In genomic region chr11:83640141-83640540, GRCm38 (mm10) we compare ENCODE assay signal across 16 mouse cellular contexts. TPM values are rescaled to one million over a fixed set of nuclear protein-coding genes. Genes with fewer than 3 reads are reported as not detected.
DNase-seq lines count a peak whose midpoint lies in the region; ATAC-seq and TF ChIP-seq lines count a peak whose summit lies in the region.
"Had no signal": no experiment of that assay in that cellular context is flagged by ENCODE, and none has a peak within 500 bp of the region (broad histone marks: within the 10 kb centered on the region; RNA-seq: fewer than 3 reads in every experiment).

No protein-coding gene starts in this region.

- H3K27ac ChIP-seq in spleen, adult 2 months (ENCODE audit: insufficient read depth, low read length) = peak overlapping the region; percentile 71
- H3K27ac ChIP-seq in stomach, postnatal 0 days (replicated peaks) = no peak overlapping the region
- H3K27ac ChIP-seq: hindbrain, embryonic 13.5 days; neural tube, embryonic 13.5 days; stomach, embryonic 15.5 days had no signal

- TF ChIP-seq CTCF in spleen, adult 2 months (IDR thresholded peaks at IDR 0.05; ENCODE audit: extremely low read depth, insufficient read depth, insufficient read length, insufficient replicate concordance) = no peak
- TF ChIP-seq CTCF in stomach, postnatal 0 days (IDR thresholded peaks at IDR 0.05; ENCODE audit: low read depth) = no peak

- peak; percentile 57 for DNase-seq in CD4-positive helper T cell, adult 2 months (ENCODE audit: low read depth, low spot score)
- DNase-seq in brain, adult 2 months (ENCODE audit: low read depth, low spot score) = peak; percentile 35
- peak; percentile 66 for DNase-seq in lung, postnatal 25 days (ENCODE audit: low spot score)
- peak; percentile 53 to 84 for DNase-seq in spleen, adult 2 months (ENCODE audit: low read depth in 1 of 2, low spot score in 2 of 2)
- no peak for DNase-seq in kidney, postnatal 4 days
- DNase-seq in kidney, adult 18-20 months = no peak
- DNase-seq in stomach, postnatal 0 days (ENCODE audit: low spot score) = no peak
- DNase-seq in adrenal gland, postnatal 36 days = no peak

- H3K36me3 ChIP-seq in spleen, adult 2 months (ENCODE audit: control insufficient read depth, insufficient read depth, low read length) = no peaks in the 10 kb centered on the region
- H3K36me3 ChIP-seq in stomach, postnatal 0 days (ENCODE audit: control insufficient read depth, insufficient read depth, low read length) = no peaks in the 10 kb centered on the region
- H3K36me3 ChIP-seq: G1E; hindbrain, embryonic 13.5 days; neural tube, embryonic 13.5 days; stomach, embryonic 15.5 days had no signal

- peaks cover 12% of the 10 kb centered on the region; the same call in 1 of the 2 replicates for H3K4me1 ChIP-seq in spleen, adult 2 months (ENCODE audit: control insufficient read depth, insufficient read depth, insufficient read length)
- H3K4me1 ChIP-seq in stomach, postnatal 0 days (replicated peaks; ENCODE audit: control insufficient read depth, insufficient read depth) = no peaks in the 10 kb centered on the region
- H3K4me1 ChIP-seq: hindbrain, embryonic 13.5 days; neural tube, embryonic 13.5 days; stomach, embryonic 15.5 days had no signal

- H3K9me3 ChIP-seq in stomach, postnatal 0 days (ENCODE audit: control insufficient read depth, low read length) = no peaks in the 10 kb centered on the region
- H3K9me3 ChIP-seq: G1E; hindbrain, embryonic 13.5 days; neural tube, embryonic 13.5 days; stomach, embryonic 15.5 days had no signal

- TF ChIP-seq POLR2A in spleen, adult 2 months (IDR thresholded peaks at IDR 0.05; ENCODE audit: low read depth, low read length) = no peak

- H3K27me3 ChIP-seq in spleen, adult 2 months (ENCODE audit: control insufficient read depth, insufficient read depth, low read length) = no peaks in the 10 kb centered on the region
- H3K27me3 ChIP-seq in stomach, postnatal 0 days (ENCODE audit: control insufficient read depth, insufficient read depth, low read length) = no peaks in the 10 kb centered on the region
- H3K27me3 ChIP-seq: hindbrain, embryonic 13.5 days; neural tube, embryonic 13.5 days; stomach, embryonic 15.5 days had no signal

- no peak for TF ChIP-seq EP300 in stomach, postnatal 0 days (optimal IDR thresholded peaks at IDR 0.05)

- H3K4me3 ChIP-seq in spleen, adult 2 months (ENCODE audit: extremely low read depth, insufficient read depth, insufficient read length) = no peak overlapping the region
- H3K4me3 ChIP-seq in stomach, postnatal 0 days (ENCODE audit: low read depth, low read length) = no peak overlapping the region
- H3K4me3 ChIP-seq: hindbrain, embryonic 13.5 days; neural tube, embryonic 13.5 days; stomach, embryonic 15.5 days had no signal

- no peak overlapping the region for H3K4me2 ChIP-seq in stomach, postnatal 0 days (replicated peaks; ENCODE audit: low read depth)
- H3K4me2 ChIP-seq: hindbrain, embryonic 13.5 days; neural tube, embryonic 13.5 days; stomach, embryonic 15.5 days had no signal

- H3K9ac ChIP-seq in stomach, postnatal 0 days (ENCODE audit: low read length) = no peak overlapping the region
- H3K9ac ChIP-seq: hindbrain, embryonic 13.5 days; neural tube, embryonic 13.5 days; stomach, embryonic 15.5 days had no signal

- WGBS in spleen, adult 2 months = 4% methylated on average over 5 of the region's 5 CpGs
- 76% methylated on average over 5 of the region's 5 CpGs for WGBS in stomach, postnatal 0 days

- no peak for ATAC-seq in stomach, postnatal 0 days (ENCODE audit: low FRiP score, low TSS enrichment)

RNA-seq across cellular contexts. Expression of gene Rpl9-ps1, which starts 5.3 kb away (rescaled TPM):
- polyA plus RNA-seq in spleen, adult 2 months (2012; rRNA removed) = not detected in 2 replicates
- not detected in 2 replicates for polyA plus RNA-seq in stomach, postnatal 0 days (2015; fragmentation: Nextera tagmentation; extraction: Ambion mirVana)
- total RNA-seq in adrenal gland, postnatal 36 days (2021) = not detected
- total RNA-seq: adrenal gland, adult 18-20 months; G1E; gastrocnemius, postnatal 4 days; liver, adult 2 months had no signal
- polyA plus RNA-seq: cortical plate, adult 2 months; G1E; hindbrain, embryonic 13.5 days; liver, adult 2 months; neural tube, embryonic 13.5 days; stomach, embryonic 15.5 days had no signal

RNA-seq across cellular contexts. Expression of gene Ccl3, which starts 9.0 kb away (rescaled TPM):
- 5.9 and 7.6 TPM in 2 replicates for polyA plus RNA-seq in spleen, adult 2 months (2012; rRNA removed)
- polyA plus RNA-seq in stomach, postnatal 0 days (2015; fragmentation: Nextera tagmentation; extraction: Ambion mirVana) = 0.18 and 0.29 TPM in 2 replicates
- not detected for total RNA-seq in adrenal gland, postnatal 36 days (2021)
- total RNA-seq: gastrocnemius, postnatal 4 days had no signal
- polyA plus RNA-seq: G1E had no signal

RNA-seq across cellular contexts. Expression of gene Ccl4, which starts 22.2 kb away (rescaled TPM):
- polyA plus RNA-seq in spleen, adult 2 months (2012; rRNA removed) = 3.8 and 5.1 TPM in 2 replicates
- polyA plus RNA-seq in stomach, postnatal 0 days (2015; fragmentation: Nextera tagmentation; extraction: Ambion mirVana) = 0.16 and 0.25 TPM in 2 replicates
- under 1 TPM in 1 of 2 experiments, not detected in 1; 0.50 TPM for total RNA-seq in adrenal gland, postnatal 36 days (2021)
- total RNA-seq: adrenal gland, adult 18-20 months; liver, adult 2 months had no signal
- polyA plus RNA-seq: G1E had no signal

RNA-seq across cellular contexts. Expression of gene Ccl6, which starts 47.3 kb away (rescaled TPM):
- 12.5 and 15.6 TPM in 2 replicates for polyA plus RNA-seq in spleen, adult 2 months (2012; rRNA removed)
- polyA plus RNA-seq in stomach, postnatal 0 days (2015; fragmentation: Nextera tagmentation; extraction: Ambion mirVana) = 57.9 and 58.5 TPM in 2 replicates
- 10 to 100 TPM; 11.4 to 30.4 TPM for total RNA-seq in adrenal gland, postnatal 36 days (2021)

Comparison
In these comparisons a context has a peak if more than half of its experiments do, and no peak if none do; other contexts are left out.
1. DNase-seq: peak in CD4-positive helper T cell, adult 2 months (single experiment), brain, adult 2 months (single experiment), lung, postnatal 25 days (single experiment) and spleen, adult 2 months (2 of 2); none in kidney, postnatal 4 days (0 of 2), kidney, adult 18-20 months (single experiment), stomach, postnatal 0 days (single experiment) and adrenal gland, postnatal 36 days (0 of 2).